Mouse (Mus musculus): ENCODE measurements around the gene Pdss2. TPM values are rescaled to one million over a fixed set of nuclear protein-coding genes. Genes with fewer than 3 reads are reported as not detected.

Gene Pdss2
- total RNA-seq, 2 experiments from 2014 or later = 16.1 to 19.5 TPM

GRCm38 (mm10) chr10:43440050-43440449 lies 218.8 kb downstream of the Pdss2 start:
- peak; percentile 10 for DNase-seq

GRCm38 (mm10) chr10:43440981-43441740 lies 219.9 kb downstream of the Pdss2 start:
- no peak for DNase-seq

GRCm38 (mm10) chr10:43448656-43449055 lies 227.4 kb downstream of the Pdss2 start:
- no peak for DNase-seq

GRCm38 (mm10) chr10:43451848-43452662 lies 230.8 kb downstream of the Pdss2 start:
- DNase-seq = peak; percentile 84

GRCm38 (mm10) chr10:43452663-43452996 lies 231.3 kb downstream of the Pdss2 start:
- no peak for DNase-seq

- peak; percentile 10 for DNase-seq
These were observed 232.9 kb downstream of the Pdss2 start for GRCm38 (mm10) chr10:43454219-43454618.

GRCm38 (mm10) chr10:43454671-43455070 lies 233.4 kb downstream of the Pdss2 start:
- DNase-seq = peak; percentile 20

GRCm38 (mm10) chr10:43462821-43463220 lies 241.5 kb downstream of the Pdss2 start:
- no peak for DNase-seq

- no peak for DNase-seq
These were observed 241.9 kb downstream of the Pdss2 start for GRCm38 (mm10) chr10:43463227-43463626.

- no peak for DNase-seq
These were observed 244.9 kb downstream of the Pdss2 start for GRCm38 (mm10) chr10:43466223-43466622.

- DNase-seq = no peak
These were observed 246.4 kb downstream of the Pdss2 start for GRCm38 (mm10) chr10:43467659-43468058.

GRCm38 (mm10) chr10:43468293-43468692 lies 247.0 kb downstream of the Pdss2 start:
- no peak for DNase-seq

- DNase-seq = no peak
These were observed 254.1 kb downstream of the Pdss2 start for GRCm38 (mm10) chr10:43475376-43475775.

- DNase-seq = no peak
These were observed 256.2 kb downstream of the Pdss2 start for GRCm38 (mm10) chr10:43477459-43477858.

GRCm38 (mm10) chr10:43477865-43478681 lies 256.8 kb downstream of the Pdss2 start:
- peak; percentile 75 for DNase-seq

GRCm38 (mm10) chr10:43478751-43479435 lies 257.6 kb downstream of the Pdss2 start, which contains the start of gene Bend3:
TSS of gene Bend3 (plus strand) at chr10:43478831.
- peak; percentile 72 for DNase-seq

- peak; percentile 94 for DNase-seq
These were observed 258.3 kb downstream of the Pdss2 start for GRCm38 (mm10) chr10:43479436-43480157.

GRCm38 (mm10) chr10:43480227-43480849 lies 259.1 kb downstream of the Pdss2 start:
- DNase-seq = no peak

GRCm38 (mm10) chr10:43481179-43481578 lies 259.9 kb downstream of the Pdss2 start:
- no peak for DNase-seq

- DNase-seq = no peak
These were observed 260.7 kb downstream of the Pdss2 start for GRCm38 (mm10) chr10:43482021-43482420.

All from adrenal gland, postnatal 10 days (tissue).